Mouse (Mus musculus) liver, embryonic 15.5 days (tissue): ENCODE measurements around the gene Wwc2. TPM values are rescaled to one million over a fixed set of nuclear protein-coding genes. Genes with fewer than 3 reads are reported as not detected.

Experiments
- ATAC-seq: fragments of 200-750 bp; cut with Nextera tagmentation; 2 replicates; pipeline ENCODE4 v1.8.0; 2017; ENCODE audit warnings: moderate number of reproducible peaks, mild to moderate bottlenecking, moderate library complexity; ENCODE audit not compliant: insufficient read depth
- H3K27ac ChIP-seq: fragments of 300-500 bp; sonication (generic); replicated peaks from 2 replicates; pipeline ENCODE4 v1.5.1; 2015; ENCODE audit warnings: mild to moderate bottlenecking, inconsistent platforms
- H3K27me3 ChIP-seq: fragments of 300-500 bp; sonication (generic); 2 replicates; pipeline ENCODE4 v1.6.1; 2015; ENCODE audit warnings: mild to moderate bottlenecking, inconsistent platforms
- H3K36me3 ChIP-seq: fragments of 300-500 bp; sonication (generic); replicated peaks from 2 replicates; pipeline ENCODE4 v1.6.1; 2015; ENCODE audit warnings: moderate library complexity, mild to moderate bottlenecking, inconsistent platforms
- H3K4me1 ChIP-seq: fragments of 300-500 bp; sonication (generic); replicated peaks from 2 replicates; pipeline ENCODE4 v1.6.1; 2015; ENCODE audit warnings: inconsistent platforms
- H3K4me2 ChIP-seq: fragments of 300-500 bp; sonication (generic); 2 replicates; pipeline ENCODE4 v1.6.1; 2015; ENCODE audit warnings: moderate library complexity, mild to moderate bottlenecking, inconsistent platforms
- H3K4me3 ChIP-seq: fragments of 300-500 bp; sonication (generic); replicated peaks from 2 replicates; pipeline ENCODE4 v1.5.1; 2015; ENCODE audit warnings: mild to moderate bottlenecking, inconsistent platforms
- H3K9ac ChIP-seq: fragments of 300-500 bp; sonication (generic); 2 replicates; pipeline ENCODE4 v1.6.1; 2015; ENCODE audit warnings: moderate library complexity, mild to moderate bottlenecking, inconsistent platforms
- H3K9me3 ChIP-seq: fragments of 300-500 bp; sonication (generic); replicated peaks from 2 replicates; pipeline ENCODE4 v1.6.1; 2016; ENCODE audit warnings: inconsistent platforms
- WGBS: fragments of 180-500 bp; shearing (Covaris S2); methylation state at CpG from one replicate; pipeline ENCODE4 v1.1.7; 2015; ENCODE audit warnings: mixed read lengths; ENCODE audit not compliant: insufficient replicate concordance; 5-methylcytosine and 5-hydroxymethylcytosine counted together
- polyA plus RNA-seq: library from polyadenylated mRNA; unstranded; fragments of >200 nt; fragmentation: Nextera tagmentation; extraction: Ambion mirVana; gene quantifications from 2 replicates; pipeline ENCODE4 v1.2.1, GENCODE M21; 2015

Wwc2 gene
- polyA plus RNA-seq, 1 experiment from 2014 or later: 1.4 TPM

DNA sequence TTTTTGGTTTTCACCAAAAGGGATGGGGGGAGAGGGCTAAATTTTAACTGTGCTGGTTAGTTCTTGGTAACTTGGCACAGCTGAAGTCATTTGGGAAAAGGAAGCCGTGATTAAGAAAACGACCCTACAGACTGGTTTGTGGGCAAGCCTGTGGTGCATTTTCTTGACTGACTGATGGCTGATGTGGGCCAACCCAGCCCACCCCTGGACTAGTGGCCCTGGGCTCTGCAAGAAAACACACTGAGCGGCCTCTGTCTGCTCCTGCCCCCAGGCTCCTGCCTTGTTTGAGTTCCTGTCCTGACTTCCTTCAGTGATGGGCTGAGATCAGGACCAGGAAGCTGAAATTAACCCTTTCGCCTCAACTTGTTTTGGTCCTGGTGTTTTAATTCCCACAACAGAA lies 68.7 kb downstream of the Wwc2 start:
- 26% methylated on average over 4 of the region's 4 CpGs for WGBS
- H3K9ac ChIP-seq: no peak overlapping the region
- no peaks in the 10 kb centered on the region for H3K36me3 ChIP-seq
- H3K4me2 ChIP-seq: no peak overlapping the region
- H3K4me3 ChIP-seq: no peak overlapping the region
- no peaks in the 10 kb centered on the region for H3K9me3 ChIP-seq
- no peak overlapping the region for H3K27ac ChIP-seq
- H3K27me3 ChIP-seq: no peaks in the 10 kb centered on the region
- ATAC-seq: no peak
- no peaks in the 10 kb centered on the region for H3K4me1 ChIP-seq

DNA sequence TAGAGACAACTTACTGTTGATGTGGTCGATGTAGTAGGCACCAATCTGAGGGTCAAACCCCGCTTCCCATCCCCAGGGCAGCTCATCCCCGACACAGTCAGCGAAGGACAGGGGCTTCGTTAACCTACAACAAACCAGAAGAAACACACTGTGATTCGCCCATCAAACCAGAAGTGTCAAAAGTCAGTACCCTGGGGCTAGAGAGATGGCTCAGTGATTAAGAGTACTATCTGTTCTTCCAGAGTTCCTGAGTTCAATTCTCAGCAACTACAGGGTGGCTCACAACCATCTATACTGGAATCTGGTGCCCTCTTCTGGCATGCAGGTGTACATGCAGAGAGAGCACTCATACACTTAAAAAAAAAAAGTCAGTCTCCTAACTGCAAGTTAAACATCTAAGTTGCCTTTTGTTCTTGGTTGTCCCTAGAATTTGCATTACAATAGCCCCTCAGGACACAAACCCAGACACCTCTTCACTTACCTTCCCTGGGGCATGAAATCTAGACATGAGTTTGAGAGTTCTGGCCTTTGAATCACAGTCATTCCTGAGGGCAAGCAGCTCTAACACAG lies 70.1 kb downstream of the Wwc2 start:
- Histone ChIP-seq H3K27me3 (no peaks in the 10 kb centered on the region), H3K27ac (no peak overlapping the region), H3K9me3 (no peaks in the 10 kb centered on the region), H3K4me2 (no peak overlapping the region), H3K4me1 (no peaks in the 10 kb centered on the region), H3K36me3 (no peaks in the 10 kb centered on the region), H3K4me3 (no peak overlapping the region), H3K9ac (no peak overlapping the region)
- 81% methylated on average over 6 of the region's 6 CpGs for WGBS
- ATAC-seq: no peak

DNA sequence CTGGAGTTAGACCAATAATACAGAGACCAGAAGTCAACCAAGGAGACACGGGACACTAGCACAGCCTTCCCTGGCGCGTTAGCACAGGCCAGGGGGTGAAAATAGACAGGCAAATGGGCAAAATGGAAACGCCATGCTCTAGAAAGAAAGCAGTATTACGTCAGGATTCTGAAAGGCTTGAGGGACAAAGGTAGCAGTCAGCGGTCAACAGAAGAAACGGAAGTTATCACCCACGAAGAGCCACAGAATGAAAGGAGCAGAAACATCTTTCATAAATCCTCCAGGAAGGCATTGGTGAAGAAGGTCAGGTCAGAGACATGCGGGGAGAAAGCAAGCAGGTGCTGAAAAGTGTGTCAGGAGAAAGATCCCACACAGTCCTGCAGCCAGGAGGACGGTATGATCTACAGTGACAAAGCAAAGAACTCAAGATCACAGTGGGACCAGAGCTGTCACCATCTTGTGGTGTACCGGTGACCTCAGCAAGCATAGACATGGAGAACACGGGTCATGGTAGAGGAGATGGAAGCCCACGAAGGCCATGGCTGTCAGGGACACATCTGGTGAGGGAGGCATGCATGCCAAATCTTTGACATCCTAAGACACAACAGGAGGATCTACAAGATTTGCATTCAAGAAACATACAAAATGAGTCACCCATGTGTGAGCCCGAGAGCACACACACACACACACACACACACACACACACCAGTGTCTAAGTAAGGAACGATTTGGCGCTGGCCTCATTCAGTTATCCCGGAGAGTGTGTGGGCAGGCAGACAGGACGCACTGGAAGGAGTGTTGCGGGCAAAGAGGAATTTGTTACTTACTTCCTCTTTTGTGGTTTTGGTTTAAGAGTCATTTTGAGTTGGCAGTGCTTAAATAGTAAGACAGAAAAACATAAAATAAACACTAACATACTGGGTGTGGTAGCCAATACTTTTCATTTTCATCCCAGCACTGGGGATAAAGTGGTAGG lies 73.4 kb downstream of the Wwc2 start:
- ATAC-seq: no peak
- no peak overlapping the region for H3K4me3 ChIP-seq
- no peaks in the 10 kb centered on the region for H3K36me3 ChIP-seq
- H3K4me2 ChIP-seq: peak overlapping the region; percentile 7; the same call in 1 of the 2 replicates
- no peaks in the 10 kb centered on the region for H3K4me1 ChIP-seq
- H3K9ac ChIP-seq: no peak overlapping the region
- no peaks in the 10 kb centered on the region for H3K9me3 ChIP-seq
- WGBS: 30% methylated on average over 19 of the region's 19 CpGs
- H3K27me3 ChIP-seq: no peaks in the 10 kb centered on the region
- H3K27ac ChIP-seq: no peak overlapping the region

DNA sequence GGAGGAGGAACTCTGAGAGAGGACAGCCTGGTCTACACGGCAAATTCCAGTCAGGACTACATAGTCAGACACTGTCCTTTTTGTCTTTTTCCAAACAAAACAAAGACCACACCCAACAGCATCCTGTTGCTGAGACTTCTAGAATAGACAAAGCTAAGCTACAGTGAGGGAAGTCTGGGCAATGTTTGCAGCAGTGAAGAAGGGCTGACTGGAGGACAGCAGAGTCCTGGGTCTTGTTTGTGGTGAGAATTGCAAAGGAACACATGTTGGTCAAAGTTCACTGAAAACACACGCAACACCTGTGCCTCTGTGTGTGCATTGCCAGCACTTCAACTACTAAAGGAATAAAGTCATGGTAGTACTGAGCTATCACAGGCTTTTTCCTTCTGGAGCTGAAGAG lies 75.2 kb downstream of the Wwc2 start:
- Histone ChIP-seq H3K9me3 (no peaks in the 10 kb centered on the region), H3K27ac (no peak overlapping the region), H3K9ac (no peak overlapping the region), H3K4me2 (no peak overlapping the region), H3K36me3 (no peaks in the 10 kb centered on the region), H3K27me3 (no peaks in the 10 kb centered on the region), H3K4me3 (no peak overlapping the region), H3K4me1 (no peaks in the 10 kb centered on the region)
- no peak for ATAC-seq
- 70% methylated on average over 2 of the region's 2 CpGs for WGBS

DNA sequence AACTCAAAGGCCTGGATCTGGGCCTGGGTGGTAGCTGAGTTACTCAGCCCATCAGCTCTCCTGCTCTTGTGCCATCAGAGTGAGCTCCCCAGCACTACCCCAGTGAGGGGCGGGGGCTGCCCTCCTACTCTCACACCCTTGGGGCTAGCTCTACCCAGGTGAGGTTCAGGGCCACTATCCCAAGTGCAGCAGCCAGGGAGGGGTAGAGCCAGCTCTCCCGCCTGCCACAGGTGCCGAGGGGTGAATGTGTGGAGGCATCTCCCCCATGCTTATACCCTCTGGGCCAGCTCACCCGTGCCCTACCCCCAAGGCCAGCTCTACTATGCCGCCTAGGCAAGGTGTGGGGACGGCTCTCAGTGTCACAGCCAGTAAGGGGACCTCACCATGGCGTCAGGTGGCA lies 75.8 kb downstream of the Wwc2 start:
- Histone ChIP-seq H3K27me3 (no peaks in the 10 kb centered on the region), H3K4me3 (no peak overlapping the region), H3K4me2 (no peak overlapping the region), H3K27ac (no peak overlapping the region), H3K9me3 (no peaks in the 10 kb centered on the region), H3K9ac (no peak overlapping the region), H3K36me3 (no peaks in the 10 kb centered on the region), H3K4me1 (no peaks in the 10 kb centered on the region)
- 58% methylated on average over 7 of the region's 7 CpGs for WGBS
- ATAC-seq: no peak

DNA sequence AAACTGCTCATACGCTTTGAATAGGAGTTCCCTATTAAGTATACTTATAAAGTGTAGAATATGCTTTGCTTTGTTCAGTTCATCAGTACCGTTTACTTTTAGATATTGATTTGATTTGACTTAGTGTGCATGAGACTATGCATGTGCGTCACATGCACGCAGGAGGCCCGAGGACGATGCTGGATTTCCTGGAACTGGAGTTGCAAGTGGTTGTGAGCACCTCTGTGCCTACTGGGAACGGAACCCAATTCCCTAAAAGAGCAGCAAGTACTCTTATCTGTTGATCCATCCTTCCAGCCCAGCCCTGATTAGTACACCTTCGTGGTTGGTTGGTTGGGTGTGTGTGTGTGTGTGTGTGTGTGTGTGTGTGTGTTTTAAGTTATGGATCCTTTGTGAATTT lies 76.6 kb downstream of the Wwc2 start:
- H3K4me1 ChIP-seq: no peaks in the 10 kb centered on the region
- no peaks in the 10 kb centered on the region for H3K27me3 ChIP-seq
- no peaks in the 10 kb centered on the region for H3K9me3 ChIP-seq
- no peaks in the 10 kb centered on the region for H3K36me3 ChIP-seq
- ATAC-seq: no peak
- H3K4me2 ChIP-seq: no peak overlapping the region
- 70% methylated on average over 8 of the region's 8 CpGs for WGBS
- H3K27ac ChIP-seq: no peak overlapping the region
- H3K9ac ChIP-seq: no peak overlapping the region
- H3K4me3 ChIP-seq: no peak overlapping the region

DNA sequence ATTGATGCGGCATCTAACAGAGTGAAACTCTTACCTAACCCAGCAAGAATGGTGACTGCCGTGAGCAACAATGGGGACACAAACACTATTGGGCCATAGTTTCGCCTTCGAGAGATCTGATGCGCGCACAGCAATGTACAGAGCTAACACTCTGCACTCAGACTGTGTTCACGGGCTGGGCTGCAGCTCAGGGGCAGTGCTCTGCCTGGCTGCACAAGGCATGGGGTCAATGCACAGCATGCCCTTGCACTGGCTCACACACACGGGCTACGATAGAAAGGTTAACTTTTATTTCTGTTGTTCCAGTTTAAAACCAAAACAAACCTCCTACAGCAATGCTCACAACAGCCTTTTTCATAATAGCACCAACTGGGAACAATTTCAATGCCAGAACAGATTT lies 77.1 kb downstream of the Wwc2 start:
- no peak overlapping the region for H3K4me2 ChIP-seq
- H3K27me3 ChIP-seq: no peaks in the 10 kb centered on the region
- no peaks in the 10 kb centered on the region for H3K36me3 ChIP-seq
- no peak overlapping the region for H3K27ac ChIP-seq
- no peaks in the 10 kb centered on the region for H3K4me1 ChIP-seq
- 83% methylated on average over 9 of the region's 9 CpGs for WGBS
- ATAC-seq: no peak
- no peak overlapping the region for H3K9ac ChIP-seq
- H3K4me3 ChIP-seq: no peak overlapping the region
- H3K9me3 ChIP-seq: no peaks in the 10 kb centered on the region

DNA sequence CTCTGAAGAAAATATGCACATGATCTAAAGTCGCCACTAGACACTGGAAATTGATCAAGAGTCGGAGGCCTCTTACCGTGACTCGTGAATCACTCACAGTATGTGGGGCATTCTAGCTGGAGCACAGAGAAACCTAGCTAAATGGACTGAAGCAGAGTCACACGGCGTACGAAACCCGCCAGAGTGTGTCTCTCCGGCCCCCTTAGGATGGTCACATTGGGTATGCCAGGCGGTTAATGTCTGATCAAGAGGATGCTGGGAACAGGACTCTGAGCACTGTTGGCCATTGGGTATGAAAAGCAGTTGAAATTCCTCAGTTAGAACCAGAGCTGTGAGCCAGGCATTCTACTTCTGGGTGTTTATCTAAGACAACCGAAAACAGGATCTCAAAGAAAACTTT lies 81.0 kb downstream of the Wwc2 start:
- Histone ChIP-seq H3K9ac (no peak overlapping the region), H3K4me3 (no peak overlapping the region), H3K27me3 (no peaks in the 10 kb centered on the region), H3K4me2 (no peak overlapping the region), H3K36me3 (no peaks in the 10 kb centered on the region), H3K9me3 (no peaks in the 10 kb centered on the region), H3K4me1 (no peaks in the 10 kb centered on the region), H3K27ac (no peak overlapping the region)
- WGBS: 79% methylated on average over 11 of the region's 11 CpGs
- ATAC-seq: no peak

DNA sequence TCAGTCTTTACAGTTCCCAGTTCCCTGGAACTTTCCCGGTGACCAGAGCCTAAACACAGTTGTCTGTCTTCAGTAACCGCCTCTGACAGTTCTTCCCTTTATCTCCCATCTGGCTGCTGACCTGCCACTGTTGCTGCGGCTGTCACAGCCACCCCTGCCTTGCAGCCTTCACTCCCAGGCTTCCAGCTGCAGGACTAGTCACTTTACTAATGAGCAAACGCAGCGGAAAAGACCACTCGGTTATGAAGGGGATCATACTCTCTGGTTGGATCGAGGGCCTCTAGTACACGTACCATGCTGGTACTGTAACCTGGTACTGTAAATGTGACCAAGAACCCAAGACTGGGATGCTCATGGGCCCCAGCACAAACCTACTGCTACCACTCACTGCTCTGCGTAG lies 83.7 kb downstream of the Wwc2 start:
- WGBS: 70% methylated on average over 9 of the region's 9 CpGs
- H3K36me3 ChIP-seq: no peaks in the 10 kb centered on the region
- ATAC-seq: no peak

DNA sequence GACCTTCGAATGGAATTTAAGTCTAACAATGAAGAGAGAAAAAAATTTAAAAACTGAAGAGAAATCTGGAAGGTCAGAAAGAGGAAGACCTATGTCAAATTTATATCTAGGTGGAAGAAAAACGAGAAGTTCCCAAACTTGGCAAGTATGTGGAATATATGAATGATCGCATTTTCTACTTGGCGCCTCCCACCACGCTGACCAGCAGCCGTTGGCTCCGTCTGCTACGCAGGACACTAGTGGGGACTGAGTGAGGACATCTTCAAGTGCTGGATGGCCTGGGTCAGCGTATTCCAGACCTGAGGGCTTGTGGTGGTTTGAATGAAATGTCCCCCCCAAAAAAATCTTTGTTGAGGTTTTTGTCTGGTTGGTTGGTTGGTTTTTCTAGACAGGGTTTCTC lies 84.6 kb downstream of the Wwc2 start:
- H3K9me3 ChIP-seq: no peaks in the 10 kb centered on the region
- no peak for ATAC-seq
- no peak overlapping the region for H3K4me3 ChIP-seq
- H3K27me3 ChIP-seq: no peaks in the 10 kb centered on the region
- WGBS: 66% methylated on average over 9 of the region's 9 CpGs
- H3K4me1 ChIP-seq: no peaks in the 10 kb centered on the region
- H3K9ac ChIP-seq: no peak overlapping the region
- H3K36me3 ChIP-seq: no peaks in the 10 kb centered on the region
- H3K27ac ChIP-seq: no peak overlapping the region
- H3K4me2 ChIP-seq: no peak overlapping the region

More for the DNA sequence above, 83.7 kb downstream of the Wwc2 start:
- Histone ChIP-seq H3K27me3 (no peaks in the 10 kb centered on the region), H3K4me2 (no peak overlapping the region), H3K27ac (no peak overlapping the region), H3K9ac (no peak overlapping the region), H3K4me1 (no peaks in the 10 kb centered on the region), H3K9me3 (no peaks in the 10 kb centered on the region), H3K4me3 (no peak overlapping the region)

DNA sequence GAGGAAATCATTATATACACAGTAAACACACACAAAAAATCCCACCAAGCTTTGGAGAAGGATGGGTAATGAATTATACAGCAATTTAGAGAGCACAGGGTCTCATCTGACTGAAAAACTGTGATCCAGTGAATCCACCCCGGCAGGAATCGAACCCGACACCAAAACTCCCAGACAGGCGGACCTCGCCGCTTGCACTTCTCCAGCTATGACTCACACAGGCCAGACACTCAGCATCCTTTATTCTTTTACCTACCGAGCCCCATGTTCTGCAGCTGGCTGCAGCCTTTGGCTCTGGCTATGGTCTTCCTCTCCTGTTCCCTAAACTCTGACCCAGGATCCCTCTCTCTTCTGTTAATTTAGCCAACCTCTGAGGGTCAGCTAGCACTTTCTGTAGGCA lies 85.5 kb downstream of the Wwc2 start:
- no peak for ATAC-seq
- H3K4me1 ChIP-seq: no peaks in the 10 kb centered on the region
- H3K9me3 ChIP-seq: no peaks in the 10 kb centered on the region
- no peak overlapping the region for H3K9ac ChIP-seq
- 77% methylated on average over 7 of the region's 7 CpGs for WGBS
- H3K4me2 ChIP-seq: no peak overlapping the region
- H3K27me3 ChIP-seq: no peaks in the 10 kb centered on the region
- no peak overlapping the region for H3K4me3 ChIP-seq
- H3K27ac ChIP-seq: no peak overlapping the region
- no peaks in the 10 kb centered on the region for H3K36me3 ChIP-seq
